Mouse (Mus musculus) liver, embryonic 14.5 days (tissue): ENCODE measurements around the gene Sypl2. TPM values are rescaled to one million over a fixed set of nuclear protein-coding genes. Genes with fewer than 3 reads are reported as not detected.
"Not testable (repeated sequence)": the region's sequence is repeated elsewhere in the genome, so short reads cannot be mapped to it uniquely, and the experiment has no call there.

ENCODE experiments used
- ATAC-seq: fragments of 200-750 bp; cut with Nextera tagmentation; 2 replicates; pipeline ENCODE4 v1.8.0; 2017; ENCODE audit warnings: moderate number of reproducible peaks, mild to moderate bottlenecking, moderate library complexity; ENCODE audit not compliant: insufficient read depth
- DNase-seq, 3 experiments: peaks; one replicate each; pipeline ENCODE4 v3.0.0-alpha.2; 2012 to 2013; ENCODE audit warnings: low read depth in 3 of 3, low spot score in 3 of 3
- H3K27ac ChIP-seq: fragments of 300-500 bp; sonication (generic); 2 replicates; pipeline ENCODE4 v1.5.1; 2014; ENCODE audit warnings: moderate library complexity, mild to moderate bottlenecking, control low read depth, inconsistent platforms
- H3K27me3 ChIP-seq: fragments of 300-500 bp; sonication (generic); 2 replicates; pipeline ENCODE4 v1.6.1; 2014; ENCODE audit warnings: mild to moderate bottlenecking, low read length, moderate library complexity; ENCODE audit not compliant: control insufficient read depth, insufficient read depth
- H3K36me3 ChIP-seq: fragments of 300-500 bp; sonication (generic); replicated peaks from 2 replicates; pipeline ENCODE4 v1.6.1; 2014; ENCODE audit warnings: low read depth; ENCODE audit not compliant: control insufficient read depth, insufficient read depth
- H3K4me1 ChIP-seq, 2 experiments: fragments of 200-500 bp in 1 of 2; fragments of 300-500 bp in 1 of 2; sonication (generic) in 1 of 2; replicated peaks; 2 replicates each; pipeline ENCODE4 v1.6.1; 2012 to 2014; ENCODE audit warnings: antibody characterized with exemption in 1 of 2, inconsistent platforms in 1 of 2, low read length in 1 of 2; ENCODE audit not compliant: control insufficient read depth in 2 of 2, insufficient read depth in 2 of 2
- H3K4me2 ChIP-seq: fragments of 300-500 bp; sonication (generic); 2 replicates; pipeline ENCODE4 v1.6.1; 2014; ENCODE audit warnings: low read depth, mild to moderate bottlenecking, control low read depth, moderate library complexity
- H3K4me3 ChIP-seq, 2 experiments: fragments of 200-500 bp in 1 of 2; fragments of 300-500 bp in 1 of 2; sonication (generic) in 1 of 2; 2 replicates each; pipeline ENCODE4 v1.5.1; 2012 to 2014; ENCODE audit warnings: low read depth in 2 of 2, low read length in 2 of 2, mild to moderate bottlenecking in 2 of 2, control low read depth in 1 of 2, inconsistent platforms in 1 of 2, moderate library complexity in 1 of 2; ENCODE audit not compliant: insufficient read depth in 1 of 2
- H3K9ac ChIP-seq: fragments of 300-500 bp; sonication (generic); replicated peaks from 2 replicates; pipeline ENCODE4 v1.6.1; 2014; ENCODE audit warnings: mild to moderate bottlenecking, control low read depth, moderate library complexity
- H3K9me3 ChIP-seq: fragments of 300-500 bp; sonication (generic); 2 replicates; pipeline ENCODE4 v1.6.1; 2016; ENCODE audit warnings: low read length, mixed read lengths; ENCODE audit not compliant: control insufficient read depth
- CTCF ChIP-seq: IDR thresholded peaks from 2 replicates; pipeline ENCODE4 v1.5.1; 2016; ENCODE audit warnings: antibody characterized with exemption, low read depth, control low read depth
- EP300 ChIP-seq: IDR thresholded peaks from 2 replicates; pipeline ENCODE4 v1.6.1; 2016; ENCODE audit warnings: antibody characterized with exemption, low read depth
- WGBS: fragments of 180-500 bp; shearing (Covaris S2); extraction: QIAGEN DNeasy Blood & Tissue Kit; methylation state at CpG from one replicate; pipeline ENCODE4 v1.1.7; 2014; ENCODE audit not compliant: insufficient replicate concordance; 5-methylcytosine and 5-hydroxymethylcytosine counted together
- polyA plus RNA-seq, 2 experiments: library from polyadenylated mRNA; depleted of rRNA in 1 of 2; stranded (reverse) in 1 of 2; unstranded in 1 of 2; fragments of >200 nt; fragmentation: Nextera tagmentation in 1 of 2; extraction: Ambion mirVana in 1 of 2; gene quantifications; 2 replicates each; pipeline versions ENCODE4 v1.2.1 to v1.2.3; 2012 to 2014

Sypl2 gene
- polyA plus RNA-seq, 2 experiments, result 0.02 TPM; not detected in 1

DNA sequence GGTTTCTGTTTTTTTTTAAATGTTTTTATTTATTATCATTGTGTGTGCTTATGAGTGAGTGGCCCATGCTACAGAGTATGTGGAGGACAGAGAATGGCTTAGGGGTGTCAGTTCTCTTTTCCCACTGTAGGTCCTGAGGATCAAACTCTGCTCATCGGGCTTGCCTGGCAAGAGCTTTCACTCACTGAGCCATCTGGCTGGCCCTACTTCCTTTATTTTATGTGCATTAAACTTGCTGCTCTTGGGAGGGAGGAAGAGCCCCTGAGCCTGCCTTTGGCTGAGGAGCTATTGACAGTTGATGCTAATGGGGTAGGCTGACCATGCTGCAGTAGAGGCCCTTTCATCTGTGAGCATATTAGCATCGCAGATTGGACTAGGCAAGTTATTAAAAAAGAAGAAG, 20.4 kb upstream of the Sypl2 start:
- Histone ChIP-seq H3K9ac (no peak overlapping the region), H3K4me2 (no peak overlapping the region), H3K27me3 (no peaks in the 10 kb centered on the region), H3K4me1 (no peaks in the 10 kb centered on the region), H3K9me3 (no peaks in the 10 kb centered on the region), H3K36me3 (no peaks in the 10 kb centered on the region), H3K27ac (no peak overlapping the region), H3K4me3 (no peak overlapping the region)
- ATAC-seq, result no peak
- WGBS, result 50% methylated on average over 2 of the region's 2 CpGs
- no peak for TF ChIP-seq EP300
- no peak for TF ChIP-seq CTCF
- no peak for DNase-seq

DNA sequence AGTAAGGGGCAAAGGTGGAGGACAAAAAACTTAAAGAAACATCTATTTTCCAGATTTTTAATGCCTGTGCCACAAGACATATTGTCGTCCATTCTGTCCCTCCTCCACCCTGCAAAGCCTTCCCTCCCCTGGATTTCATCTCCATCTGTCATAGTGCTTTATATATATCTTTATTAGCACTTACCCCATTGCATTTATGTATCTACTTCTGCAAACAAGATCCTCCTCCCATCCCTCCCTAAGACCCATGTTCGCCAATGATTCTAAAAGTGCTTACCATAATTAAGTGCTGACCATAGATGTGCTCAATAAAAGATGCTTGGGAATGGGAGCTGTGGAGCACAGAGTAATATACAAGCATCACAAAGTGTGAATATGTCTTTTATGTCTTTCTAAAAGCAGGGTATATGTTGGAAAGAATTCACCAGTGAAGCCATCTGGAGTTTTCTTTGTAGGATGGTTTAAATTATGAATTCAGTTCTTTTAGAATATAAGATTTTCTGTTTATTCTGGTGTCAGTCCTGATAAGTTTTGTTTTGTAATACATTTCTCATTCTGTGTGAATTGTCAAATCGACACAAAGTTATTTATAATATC, 14.9 kb upstream of the Sypl2 start:
- H3K9ac ChIP-seq, result no peak overlapping the region
- H3K36me3 ChIP-seq, result no peaks in the 10 kb centered on the region
- WGBS, result 63% methylated on average over 3 of the region's 3 CpGs
- no peak overlapping the region for H3K4me2 ChIP-seq
- no peak overlapping the region for H3K27ac ChIP-seq
- no peak overlapping the region for H3K4me3 ChIP-seq
- TF ChIP-seq CTCF (no peak), EP300 (no peak)
- ATAC-seq (no peak), DNase-seq (no peak)
- H3K27me3 ChIP-seq, result no peaks in the 10 kb centered on the region; the same call in 1 of the 2 replicates
- H3K9me3 ChIP-seq, result no peaks in the 10 kb centered on the region
- H3K4me1 ChIP-seq, result no peaks in the 10 kb centered on the region

DNA sequence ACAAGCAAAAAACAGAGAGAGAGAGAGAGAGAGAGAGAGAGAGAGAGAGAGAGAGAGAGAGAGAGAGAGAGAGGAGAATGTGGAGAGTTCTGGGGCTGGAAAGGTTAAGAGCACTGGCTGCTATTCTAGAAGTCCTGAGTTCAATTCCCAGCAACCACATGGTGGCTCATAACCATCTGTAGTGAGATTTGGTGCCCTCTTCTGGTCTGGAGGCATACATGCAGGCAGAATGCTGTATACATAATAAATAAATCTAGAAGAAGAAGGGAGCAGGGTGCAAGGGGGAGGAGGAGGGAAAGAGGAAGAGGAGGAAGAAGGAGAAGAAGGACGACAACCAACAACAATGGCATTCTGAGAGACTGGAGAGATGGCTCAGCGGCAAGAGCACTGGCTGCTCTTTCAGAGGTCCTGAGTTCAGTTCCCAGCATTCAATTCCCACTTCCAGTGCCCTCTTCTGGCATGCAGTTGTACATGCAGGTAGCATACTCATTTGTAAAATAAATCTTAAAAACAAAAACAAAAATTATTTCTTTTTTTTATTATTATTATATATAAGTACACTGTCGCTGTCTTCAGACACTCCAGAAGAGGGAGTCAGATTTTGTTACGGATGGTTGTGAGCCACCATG, 11.1 kb upstream of the Sypl2 start:
- TF ChIP-seq CTCF, result peak; percentile 47

DNA sequence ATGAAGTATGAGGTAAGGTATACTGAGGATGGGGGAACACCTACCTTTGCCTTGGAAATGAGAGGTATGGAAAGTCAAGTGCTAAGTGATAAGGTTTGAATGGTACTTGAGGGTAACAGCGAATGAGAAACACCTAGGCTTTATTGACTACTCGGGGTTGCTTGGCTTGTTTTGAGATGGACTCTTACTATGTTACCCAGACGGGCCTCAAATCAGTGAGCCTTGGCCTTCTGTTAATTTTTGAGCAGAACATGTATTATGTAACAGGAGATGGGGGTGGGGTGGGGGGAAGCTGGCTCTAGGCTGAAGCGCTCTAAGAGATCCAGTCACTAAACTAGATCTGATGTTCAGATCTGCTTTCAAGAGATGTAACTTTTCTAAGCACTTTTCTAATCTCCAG, 5.2 kb upstream of the Sypl2 start:
- DNase-seq, result no peak
- Histone ChIP-seq H3K27ac (no peak overlapping the region), H3K4me2 (no peak overlapping the region), H3K27me3 (peaks cover 22% of the 10 kb centered on the region), H3K4me3 (no peak overlapping the region), H3K4me1 (no peaks in the 10 kb centered on the region), H3K9ac (no peak overlapping the region), H3K36me3 (no peaks in the 10 kb centered on the region), H3K9me3 (no peaks in the 10 kb centered on the region)
- 63% methylated on average over 4 of the region's 4 CpGs for WGBS
- TF ChIP-seq CTCF, result no peak
- no peak for TF ChIP-seq EP300
- no peak for ATAC-seq

More for the DNA sequence above, 11.1 kb upstream of the Sypl2 start:
- H3K4me3 ChIP-seq, H3K9me3 ChIP-seq, H3K4me1 ChIP-seq, ATAC-seq, H3K36me3 ChIP-seq, H3K4me2 ChIP-seq, H3K27ac ChIP-seq, DNase-seq, H3K27me3 ChIP-seq, H3K9ac ChIP-seq: not testable (repeated sequence)
- 70% methylated on average over 4 of the region's 4 CpGs for WGBS

DNA sequence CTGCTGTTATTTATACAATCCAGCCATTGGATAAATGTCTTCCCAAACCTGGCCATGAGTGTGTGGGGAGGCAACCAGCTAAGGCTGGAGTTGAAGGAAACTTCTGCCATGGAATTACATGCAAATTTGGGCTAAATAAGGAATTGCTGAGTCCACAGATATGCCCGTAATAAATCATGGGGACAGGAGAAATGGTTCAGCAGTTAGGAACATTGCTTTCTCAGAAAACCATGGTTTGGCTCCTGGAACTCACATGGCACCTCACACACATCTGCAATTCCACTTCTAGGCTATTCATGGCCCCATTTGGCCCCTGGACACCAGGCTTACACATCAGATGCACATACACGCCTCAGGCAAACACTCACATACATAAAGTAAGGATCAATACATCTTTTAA, 1.1 kb upstream of the Sypl2 start:
- H3K4me2 ChIP-seq, result no peak overlapping the region
- 53% methylated on average over 2 of the region's 2 CpGs for WGBS
- DNase-seq, result no peak
- H3K27ac ChIP-seq, result no peak overlapping the region
- no peaks in the 10 kb centered on the region for H3K9me3 ChIP-seq
- H3K4me1 ChIP-seq, result no peaks in the 10 kb centered on the region
- H3K9ac ChIP-seq, result no peak overlapping the region
- peaks cover 52% of the 10 kb centered on the region for H3K27me3 ChIP-seq
- TF ChIP-seq EP300 (no peak), CTCF (no peak)
- no peak for ATAC-seq
- H3K36me3 ChIP-seq, result no peaks in the 10 kb centered on the region
- H3K4me3 ChIP-seq, result no peak overlapping the region
